Comparison of ENCODE assay signal across 11 mouse cellular contexts in genomic region chr8:111596485-111596821, GRCm38 (mm10). TPM values are rescaled to one million over a fixed set of nuclear protein-coding genes. Genes with fewer than 3 reads are reported as not detected.
A peak's percentile ranks its signal among the peaks of the same experiment; 100 is the strongest.
DNase-seq lines count a peak whose midpoint lies in the region; ATAC-seq and TF ChIP-seq lines count a peak whose summit lies in the region.
"Had no signal": no experiment of that assay in that cellular context is flagged by ENCODE, and none has a peak within 500 bp of the region (broad histone marks: within the 10 kb centered on the region; RNA-seq: fewer than 3 reads in every experiment).

No protein-coding gene starts in this region.

- intact Hi-C loops in gastrocnemius, postnatal 14 days (cut with DNase I; ENCODE audit: low total_unique reads), result no loop called here

- no peaks in the 10 kb centered on the region for H3K36me3 ChIP-seq in hindbrain, embryonic 15.5 days
- H3K36me3 ChIP-seq in hindbrain, embryonic 11.5 days (ENCODE audit: control insufficient read depth, insufficient read depth, low read length), result no peaks in the 10 kb centered on the region
- no peaks in the 10 kb centered on the region for H3K36me3 ChIP-seq in spleen, adult 2 months (ENCODE audit: control insufficient read depth, insufficient read depth, low read length)
- H3K36me3 ChIP-seq in liver, embryonic 12.5 days, result no peaks in the 10 kb centered on the region
- no peaks in the 10 kb centered on the region for H3K36me3 ChIP-seq in stomach, embryonic 16.5 days (ENCODE audit: control insufficient read depth, insufficient read depth, low read length)

- H3K9ac ChIP-seq in hindbrain, embryonic 15.5 days, result no peak overlapping the region
- H3K9ac ChIP-seq in hindbrain, embryonic 11.5 days (ENCODE audit: low read depth, low read length), result no peak overlapping the region
- H3K9ac ChIP-seq in liver, embryonic 12.5 days, result peak overlapping the region; percentile 49; the same call in 1 of the 2 replicates
- peak overlapping the region; percentile 33; the same call in 1 of the 2 replicates for H3K9ac ChIP-seq in stomach, embryonic 16.5 days (ENCODE audit: low read length)

- no peak overlapping the region for H3K4me3 ChIP-seq in hindbrain, embryonic 15.5 days
- H3K4me3 ChIP-seq in hindbrain, embryonic 11.5 days (ENCODE audit: low read depth, low read length), result no peak overlapping the region
- H3K4me3 ChIP-seq in spleen, adult 2 months (ENCODE audit: extremely low read depth, insufficient read depth, insufficient read length), result no peak overlapping the region
- H3K4me3 ChIP-seq in liver, embryonic 12.5 days, result peak overlapping the region; percentile 40
- H3K4me3 ChIP-seq in stomach, embryonic 16.5 days (replicated peaks; ENCODE audit: low read length), result no peak overlapping the region

- 50% methylated on average over 3 of the region's 3 CpGs for WGBS in hindbrain, embryonic 15.5 days
- WGBS in hindbrain, embryonic 11.5 days, result 69% methylated on average over 3 of the region's 3 CpGs
- 32% methylated on average over 3 of the region's 3 CpGs for WGBS in spleen, adult 2 months
- 2% methylated on average over 3 of the region's 3 CpGs for WGBS in liver, embryonic 12.5 days (ENCODE audit: insufficient replicate concordance)
- 24% methylated on average over 3 of the region's 3 CpGs for WGBS in stomach, embryonic 16.5 days

- H3K27ac ChIP-seq in hindbrain, embryonic 15.5 days (replicated peaks), result peak overlapping the region; percentile 37
- no peak overlapping the region for H3K27ac ChIP-seq in hindbrain, embryonic 11.5 days (ENCODE audit: low read depth, low read length)
- peak overlapping the region; percentile 6; the same call in 1 of the 2 replicates for H3K27ac ChIP-seq in spleen, adult 2 months (ENCODE audit: insufficient read depth, low read length)
- H3K27ac ChIP-seq in liver, embryonic 12.5 days, result peak overlapping the region; percentile 74
- H3K27ac ChIP-seq in stomach, embryonic 16.5 days (ENCODE audit: low read length), result peak overlapping the region; percentile 83

- no peaks in the 10 kb centered on the region for H3K27me3 ChIP-seq in hindbrain, embryonic 15.5 days
- H3K27me3 ChIP-seq in hindbrain, embryonic 11.5 days (ENCODE audit: control insufficient read depth, insufficient read depth, low read length), result no peaks in the 10 kb centered on the region
- no peaks in the 10 kb centered on the region for H3K27me3 ChIP-seq in spleen, adult 2 months (ENCODE audit: control insufficient read depth, insufficient read depth, low read length)
- H3K27me3 ChIP-seq in liver, embryonic 12.5 days (replicated peaks), result no peaks in the 10 kb centered on the region
- H3K27me3 ChIP-seq in stomach, embryonic 16.5 days (ENCODE audit: control insufficient read depth, insufficient read depth, low read length), result no peaks in the 10 kb centered on the region

- H3K4me2 ChIP-seq in hindbrain, embryonic 15.5 days, result no peak overlapping the region
- H3K4me2 ChIP-seq in hindbrain, embryonic 11.5 days (replicated peaks; ENCODE audit: low read depth, low read length), result no peak overlapping the region
- H3K4me2 ChIP-seq in liver, embryonic 12.5 days, result peak overlapping the region; percentile 66
- peak overlapping the region; percentile 38 for H3K4me2 ChIP-seq in stomach, embryonic 16.5 days (ENCODE audit: low read depth, low read length)

- no peak for TF ChIP-seq POLR2A in spleen, adult 2 months (IDR thresholded peaks at IDR 0.05; ENCODE audit: low read depth, low read length)

- H3K4me1 ChIP-seq in hindbrain, embryonic 15.5 days (replicated peaks), result peaks cover 62% of the 10 kb centered on the region
- H3K4me1 ChIP-seq in hindbrain, embryonic 11.5 days (replicated peaks; ENCODE audit: control insufficient read depth, insufficient read depth, low read length), result no peaks in the 10 kb centered on the region
- H3K4me1 ChIP-seq in spleen, adult 2 months (ENCODE audit: control insufficient read depth, insufficient read depth, insufficient read length), result peaks cover 29% of the 10 kb centered on the region
- peaks cover 78% of the 10 kb centered on the region for H3K4me1 ChIP-seq in liver, embryonic 12.5 days
- peaks cover 52% of the 10 kb centered on the region for H3K4me1 ChIP-seq in stomach, embryonic 16.5 days (ENCODE audit: control insufficient read depth, insufficient read depth, low read length)

- no peak for TF ChIP-seq CTCF in spleen, adult 2 months (IDR thresholded peaks at IDR 0.05; ENCODE audit: extremely low read depth, insufficient read depth, insufficient read length, insufficient replicate concordance)

- DNase-seq in hindbrain, embryonic 11.5 days (ENCODE audit: low spot score), result no peak
- DNase-seq in spleen, adult 2 months (ENCODE audit: low read depth in 1 of 2, low spot score in 2 of 2), result no peak
- DNase-seq in spleen, adult 12 weeks (ENCODE audit: low spot score), result no peak
- DNase-seq in gastrocnemius, postnatal 14 days, result no peak
- DNase-seq: adrenal gland, adult 8-10 months; cerebellum, adult 8-10 months had no signal

- ATAC-seq in hindbrain, embryonic 15.5 days (ENCODE audit: low FRiP score, low read depth), result no peak
- no peak for ATAC-seq in hindbrain, embryonic 11.5 days (ENCODE audit: low FRiP score)
- ATAC-seq in liver, embryonic 12.5 days, result no peak
- no peak for ATAC-seq in stomach, embryonic 16.5 days (ENCODE audit: insufficient read depth, low FRiP score)
- ATAC-seq in activated CD4-positive, CD25-positive, alpha-beta regulatory T cell, adult 4 months, result no peak

- no peaks in the 10 kb centered on the region for H3K9me3 ChIP-seq in hindbrain, embryonic 15.5 days
- H3K9me3 ChIP-seq in hindbrain, embryonic 11.5 days (ENCODE audit: control insufficient read depth, low read length), result no peaks in the 10 kb centered on the region
- no peaks in the 10 kb centered on the region for H3K9me3 ChIP-seq in liver, embryonic 12.5 days (replicated peaks)
- no peaks in the 10 kb centered on the region for H3K9me3 ChIP-seq in stomach, embryonic 16.5 days (replicated peaks; ENCODE audit: control insufficient read depth, low read length)
- H3K9me3 ChIP-seq: G1E had no signal

RNA-seq across cellular contexts. Expression of gene Ldhd, which starts 33.7 kb away (rescaled TPM):
- polyA plus RNA-seq in hindbrain, embryonic 15.5 days (2015; fragmentation: Nextera tagmentation; extraction: Ambion mirVana), result 0.91 and 1.2 TPM in 2 replicates
- polyA plus RNA-seq in hindbrain, embryonic 11.5 days (2014; fragmentation: Nextera tagmentation; extraction: Ambion mirVana), result 0.08 and 0.25 TPM in 2 replicates
- 1.2 and 1.8 TPM in 2 replicates for polyA plus RNA-seq in spleen, adult 2 months (2012; rRNA removed)
- 0.11 and 0.12 TPM in 2 replicates for polyA plus RNA-seq in liver, embryonic 12.5 days (2016; fragmentation: Nextera tagmentation; extraction: Ambion mirVana)
- polyA plus RNA-seq in stomach, embryonic 16.5 days (2015; fragmentation: Nextera tagmentation; extraction: Ambion mirVana), result 2.9 and 3.4 TPM in 2 replicates
- 1 to 10 TPM in 1 of 2 experiments, under 1 TPM in 1; 0.18 to 1.2 TPM for polyA plus RNA-seq in activated CD4-positive, CD25-positive, alpha-beta regulatory T cell, adult 4 months (2017; shearing (Covaris generic))
- 10 to 100 TPM; 14.1 to 16.0 TPM for total RNA-seq in gastrocnemius, postnatal 14 days (2021)
- polyA plus RNA-seq: G1E had no signal

RNA-seq across cellular contexts. Expression of gene Zfp1, which starts 46.7 kb away (rescaled TPM):
- polyA plus RNA-seq in hindbrain, embryonic 15.5 days (2015; fragmentation: Nextera tagmentation; extraction: Ambion mirVana), result 25.1 and 25.9 TPM in 2 replicates
- 24.5 and 25.1 TPM in 2 replicates for polyA plus RNA-seq in hindbrain, embryonic 11.5 days (2014; fragmentation: Nextera tagmentation; extraction: Ambion mirVana)
- polyA plus RNA-seq in spleen, adult 2 months (2012; rRNA removed), result 4.9 and 5.2 TPM in 2 replicates
- 7.4 and 8.4 TPM in 2 replicates for polyA plus RNA-seq in liver, embryonic 12.5 days (2016; fragmentation: Nextera tagmentation; extraction: Ambion mirVana)
- polyA plus RNA-seq in stomach, embryonic 16.5 days (2015; fragmentation: Nextera tagmentation; extraction: Ambion mirVana), result 19.3 TPM in 2 replicates
- polyA plus RNA-seq in activated CD4-positive, CD25-positive, alpha-beta regulatory T cell, adult 4 months (2017; shearing (Covaris generic)), result 10 to 100 TPM; 28.1 to 33.1 TPM
- total RNA-seq in gastrocnemius, postnatal 14 days (2021), result 1 to 10 TPM; 7.4 to 8.4 TPM

Comparison
In these comparisons a context has a peak if more than half of its experiments do, and no peak if none do; other contexts are left out.
1. H3K4me2 ChIP-seq: peak in liver, embryonic 12.5 days (single experiment) and stomach, embryonic 16.5 days (single experiment); none in hindbrain, embryonic 15.5 days (single experiment) and hindbrain, embryonic 11.5 days (single experiment).
2. H3K9ac ChIP-seq: peak in liver, embryonic 12.5 days (single experiment) and stomach, embryonic 16.5 days (single experiment); none in hindbrain, embryonic 15.5 days (single experiment) and hindbrain, embryonic 11.5 days (single experiment).